Mouse (Mus musculus) lung, embryonic 16.5 days (tissue): ENCODE measurements around the gene Ssr2. TPM values are rescaled to one million over a fixed set of nuclear protein-coding genes. Genes with fewer than 3 reads are reported as not detected.

ENCODE experiments used
- ATAC-seq: fragments of 200-750 bp; cut with Nextera tagmentation; 2 replicates; pipeline ENCODE4 v1.8.0; 2017; ENCODE audit warnings: low read depth, mild to moderate bottlenecking, moderate library complexity
- H3K27ac ChIP-seq: fragments of 300-500 bp; sonication (generic); 2 replicates; pipeline ENCODE4 v1.5.1; 2014; ENCODE audit warnings: mild to moderate bottlenecking, control low read depth, low read length
- H3K27me3 ChIP-seq: fragments of 300-500 bp; sonication (generic); 2 replicates; pipeline ENCODE4 v1.6.1; 2014; ENCODE audit warnings: low read depth, low read length, mixed read lengths; ENCODE audit not compliant: control insufficient read depth, insufficient read depth
- H3K36me3 ChIP-seq: fragments of 300-500 bp; sonication (generic); 2 replicates; pipeline ENCODE4 v1.6.1; 2014; ENCODE audit warnings: low read length; ENCODE audit not compliant: control insufficient read depth, insufficient read depth
- H3K4me1 ChIP-seq: fragments of 300-500 bp; sonication (generic); replicated peaks from 2 replicates; pipeline ENCODE4 v1.6.1; 2014; ENCODE audit warnings: low read length, mixed read lengths; ENCODE audit not compliant: control insufficient read depth, insufficient read depth
- H3K4me2 ChIP-seq: fragments of 300-500 bp; sonication (generic); 2 replicates; pipeline ENCODE4 v1.6.1; 2014; ENCODE audit warnings: low read depth, low read length, control low read depth
- H3K4me3 ChIP-seq: fragments of 300-500 bp; sonication (generic); 2 replicates; pipeline ENCODE4 v1.5.1; 2014; ENCODE audit warnings: mild to moderate bottlenecking, low read length, control low read depth
- H3K9ac ChIP-seq: fragments of 300-500 bp; sonication (generic); 2 replicates; pipeline ENCODE4 v1.6.1; 2014; ENCODE audit warnings: low read length, control low read depth
- H3K9me3 ChIP-seq: fragments of 300-500 bp; sonication (generic); 2 replicates; pipeline ENCODE4 v1.6.1; 2016; ENCODE audit warnings: low read length; ENCODE audit not compliant: control insufficient read depth
- WGBS: fragments of 180-500 bp; shearing (Covaris S2); extraction: QIAGEN DNeasy Blood & Tissue Kit; methylation state at CpG from one replicate; pipeline ENCODE4 v1.1.7; 2014; 5-methylcytosine and 5-hydroxymethylcytosine counted together
- polyA plus RNA-seq: library from polyadenylated mRNA; unstranded; fragments of >200 nt; fragmentation: Nextera tagmentation; extraction: Ambion mirVana; gene quantifications from 2 replicates; pipeline ENCODE4 v1.2.1, GENCODE M21; 2015

The Ssr2 gene
- polyA plus RNA-seq, 1 experiment from 2014 or later = 367 TPM

DNA sequence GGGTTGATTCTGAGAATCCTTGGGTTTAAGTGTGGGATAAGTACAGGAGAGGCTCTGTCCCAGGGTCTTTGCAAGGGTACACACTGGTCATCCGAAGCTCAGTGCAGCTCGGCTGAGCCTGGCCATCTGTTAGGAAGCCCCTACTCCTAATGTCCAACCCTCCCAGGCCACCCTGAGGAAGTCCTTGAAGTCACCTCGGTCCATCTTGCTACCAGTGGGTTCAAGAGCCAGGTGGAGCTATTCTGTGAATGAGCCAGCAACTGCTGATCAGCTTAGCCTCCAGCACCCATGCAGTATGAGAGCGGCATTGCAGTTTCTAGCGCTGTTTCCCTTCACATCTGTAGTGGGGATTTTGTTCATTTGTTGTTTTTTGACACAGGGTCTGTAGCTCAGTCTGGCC, 35.6 kb upstream of the Ssr2 start:
- no peaks in the 10 kb centered on the region for H3K27me3 ChIP-seq
- 60% methylated on average over 5 of the region's 5 CpGs for WGBS
- no peak overlapping the region for H3K4me3 ChIP-seq
- H3K36me3 ChIP-seq = peaks cover 17% of the 10 kb centered on the region
- H3K9ac ChIP-seq = no peak overlapping the region; the same call in 1 of the 2 replicates
- H3K27ac ChIP-seq = no peak overlapping the region
- ATAC-seq = no peak
- H3K9me3 ChIP-seq = no peaks in the 10 kb centered on the region
- no peak overlapping the region for H3K4me2 ChIP-seq
- peaks cover 30% of the 10 kb centered on the region for H3K4me1 ChIP-seq

DNA sequence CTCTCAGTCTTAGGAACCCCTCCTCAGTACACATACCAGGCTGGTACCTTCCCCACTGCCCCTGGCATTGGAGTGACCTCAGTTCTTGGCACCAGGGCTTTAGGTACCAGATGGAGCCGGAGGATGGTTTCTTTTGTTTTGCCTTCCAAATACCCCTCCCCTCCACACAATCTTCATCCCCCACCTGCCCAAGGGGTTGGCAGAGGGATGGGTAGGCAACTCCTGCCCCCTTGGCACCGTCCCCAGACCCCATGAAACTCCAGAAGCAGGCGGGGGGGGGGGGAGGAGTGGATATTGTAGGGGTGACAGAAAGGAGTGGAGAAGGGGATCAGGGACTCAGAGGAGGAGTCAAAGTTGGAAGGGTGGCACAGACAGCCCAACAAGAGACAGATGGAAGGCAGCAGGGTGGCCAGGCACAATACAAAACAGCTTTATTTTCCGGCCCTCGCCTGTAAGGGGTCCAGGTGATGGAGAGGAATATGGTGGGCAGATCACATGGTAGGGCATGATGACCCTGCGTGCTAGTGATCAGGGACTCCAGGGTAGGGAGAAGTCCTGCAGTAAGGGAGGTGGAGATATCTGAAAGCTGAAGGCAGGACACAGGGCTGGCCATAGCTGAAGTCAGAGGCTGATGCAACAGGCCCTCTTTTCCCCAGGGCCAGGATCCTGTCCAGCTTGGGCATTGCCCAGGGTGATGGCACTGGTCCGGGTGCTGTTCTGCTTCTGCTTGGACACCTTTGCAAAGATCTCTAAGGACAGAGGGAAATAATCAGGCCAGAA, 33.9 kb upstream of the Ssr2 start:
- Histone ChIP-seq H3K9me3 (no peaks in the 10 kb centered on the region), H3K27ac (no peak overlapping the region), H3K27me3 (no peaks in the 10 kb centered on the region), H3K4me2 (no peak overlapping the region), H3K4me1 (peaks cover 12% of the 10 kb centered on the region), H3K4me3 (no peak overlapping the region), H3K9ac (no peak overlapping the region), H3K36me3 (peaks cover 12% of the 10 kb centered on the region)
- no peak for ATAC-seq
- WGBS = 65% methylated on average over 6 of the region's 7 CpGs

DNA sequence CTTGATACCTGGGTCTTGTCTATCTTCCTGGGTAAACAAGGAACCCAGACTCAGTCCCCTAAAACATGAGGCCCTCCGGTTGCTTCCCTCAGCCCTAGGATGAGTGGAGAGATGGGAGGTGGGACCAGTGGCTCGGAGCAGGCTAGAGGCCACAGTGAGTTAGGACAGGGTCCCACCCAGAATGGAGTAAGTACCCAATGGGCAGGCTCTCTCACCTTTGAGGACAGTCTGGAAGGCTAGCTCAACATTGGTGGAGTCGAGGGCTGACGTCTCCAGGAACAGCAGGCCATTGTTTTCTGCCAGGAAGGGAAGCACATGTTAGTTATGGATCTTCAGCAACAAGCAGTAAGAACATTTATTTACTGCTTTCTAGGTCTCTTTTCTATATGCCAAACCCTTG, 33.2 kb upstream of the Ssr2 start:
- peaks cover 6% of the 10 kb centered on the region for H3K4me1 ChIP-seq

GRCm38 (mm10) chr3:88543174-88543573, 32.5 kb upstream of the Ssr2 start:
- Histone ChIP-seq H3K9me3 (no peaks in the 10 kb centered on the region), H3K27ac (no peak overlapping the region), H3K27me3 (no peaks in the 10 kb centered on the region), H3K36me3 (peaks cover 9% of the 10 kb centered on the region; the same call in 1 of the 2 replicates), H3K4me1 (peaks cover 6% of the 10 kb centered on the region), H3K4me3 (no peak overlapping the region), H3K9ac (no peak overlapping the region), H3K4me2 (no peak overlapping the region)
- ATAC-seq = no peak
- WGBS = 79% methylated on average over 8 of the region's 8 CpGs

More for the DNA sequence above, 33.2 kb upstream of the Ssr2 start:
- H3K9me3 ChIP-seq = no peaks in the 10 kb centered on the region
- peaks cover 9% of the 10 kb centered on the region for H3K36me3 ChIP-seq
- H3K4me3 ChIP-seq = no peak overlapping the region
- 41% methylated on average over 4 of the region's 4 CpGs for WGBS
- no peak overlapping the region for H3K27ac ChIP-seq
- no peak for ATAC-seq
- H3K9ac ChIP-seq = no peak overlapping the region
- no peaks in the 10 kb centered on the region for H3K27me3 ChIP-seq
- H3K4me2 ChIP-seq = no peak overlapping the region

GRCm38 (mm10) chr3:88543651-88544410, 31.8 kb upstream of the Ssr2 start:
- Histone ChIP-seq H3K9ac (no peak overlapping the region), H3K27me3 (no peaks in the 10 kb centered on the region), H3K4me1 (peaks cover 6% of the 10 kb centered on the region), H3K4me3 (no peak overlapping the region), H3K36me3 (peaks cover 4% of the 10 kb centered on the region; the same call in 1 of the 2 replicates), H3K27ac (no peak overlapping the region), H3K4me2 (no peak overlapping the region), H3K9me3 (no peaks in the 10 kb centered on the region)
- WGBS = 56% methylated on average over 5 of the region's 5 CpGs
- ATAC-seq = no peak

DNA sequence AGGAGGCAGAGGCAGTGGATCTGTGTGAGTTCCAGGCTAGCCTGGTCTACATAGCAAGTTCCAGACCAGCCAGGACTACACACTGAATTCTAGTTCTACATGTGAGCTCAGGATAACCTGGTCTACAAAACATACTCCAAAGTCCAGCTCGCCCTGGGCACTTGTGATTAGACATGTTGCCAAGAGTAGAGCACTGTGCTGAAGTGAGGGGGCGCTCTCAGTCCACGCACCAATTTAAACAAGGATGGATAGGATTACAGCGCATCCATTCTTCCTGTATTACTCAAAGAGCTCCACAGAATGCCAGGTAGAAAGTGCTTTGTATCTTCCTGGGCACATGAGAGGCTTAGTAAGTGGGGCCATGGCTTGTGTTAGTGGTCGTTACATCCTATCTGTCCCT, 31.2 kb upstream of the Ssr2 start:
- Histone ChIP-seq H3K9me3 (no peaks in the 10 kb centered on the region), H3K4me3 (no peak overlapping the region), H3K4me2 (no peak overlapping the region), H3K27me3 (no peaks in the 10 kb centered on the region), H3K9ac (no peak overlapping the region), H3K36me3 (peaks cover 4% of the 10 kb centered on the region; the same call in 1 of the 2 replicates), H3K27ac (no peak overlapping the region), H3K4me1 (peaks cover 6% of the 10 kb centered on the region)
- no peak for ATAC-seq
- 34% methylated on average over 5 of the region's 5 CpGs for WGBS

DNA sequence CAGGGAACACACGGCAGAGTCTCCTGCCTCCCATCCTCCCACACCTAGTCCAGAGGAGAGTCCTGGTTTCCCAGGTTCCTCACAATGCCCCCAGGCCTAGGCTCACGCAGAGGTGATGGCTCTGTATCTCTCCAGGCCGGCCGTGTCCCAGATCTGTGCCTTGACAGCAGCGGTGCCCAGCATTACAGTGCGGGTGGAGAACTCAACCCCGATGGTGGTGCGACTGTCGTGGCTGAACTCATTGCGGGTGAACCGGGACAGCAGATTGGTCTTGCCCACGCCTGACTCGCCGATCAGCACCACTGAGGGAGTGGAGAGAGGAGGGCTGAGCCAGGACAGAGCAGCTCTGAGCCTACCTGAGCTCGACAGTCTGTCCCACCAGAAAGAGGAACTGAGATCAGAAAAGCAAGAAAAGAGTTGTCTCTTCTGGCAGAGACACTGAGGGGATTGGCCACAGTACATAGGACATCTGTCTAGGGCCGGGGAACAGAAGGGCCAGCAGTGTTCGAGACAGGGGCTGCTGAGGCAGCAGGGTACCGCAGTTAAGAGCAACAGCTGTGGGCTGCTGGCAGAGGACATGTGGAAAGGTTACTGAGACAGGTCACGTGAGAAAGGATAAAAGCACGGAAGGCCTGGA, 30.6 kb upstream of the Ssr2 start:
- H3K27me3 ChIP-seq = no peaks in the 10 kb centered on the region
- H3K4me3 ChIP-seq = no peak overlapping the region
- H3K9ac ChIP-seq = no peak overlapping the region
- no peak for ATAC-seq
- H3K27ac ChIP-seq = no peak overlapping the region
- H3K36me3 ChIP-seq = peaks cover 3% of the 10 kb centered on the region; the same call in 1 of the 2 replicates
- H3K4me1 ChIP-seq = peaks cover 5% of the 10 kb centered on the region
- WGBS = 57% methylated on average over 20 of the region's 20 CpGs
- no peaks in the 10 kb centered on the region for H3K9me3 ChIP-seq
- H3K4me2 ChIP-seq = no peak overlapping the region

GRCm38 (mm10) chr3:88546674-88547418, 28.8 kb upstream of the Ssr2 start:
- WGBS = 61% methylated on average over 6 of the region's 6 CpGs
- Histone ChIP-seq H3K4me3 (no peak overlapping the region), H3K4me2 (peak overlapping the region; percentile 17; the same call in 1 of the 2 replicates)

More at GRCm38 (mm10) chr3:88546674-88547418, 28.8 kb upstream of the Ssr2 start:
- no peak overlapping the region for H3K27ac ChIP-seq
- H3K36me3 ChIP-seq = no peaks in the 10 kb centered on the region
- H3K9me3 ChIP-seq = no peaks in the 10 kb centered on the region
- peaks cover 6% of the 10 kb centered on the region for H3K4me1 ChIP-seq
- H3K27me3 ChIP-seq = no peaks in the 10 kb centered on the region
- ATAC-seq = peak; percentile 29; the same call in 1 of the 2 replicates
- H3K9ac ChIP-seq = no peak overlapping the region
